ENCODE assay signal across 22 mouse cellular contexts in the genomic region with DNA sequence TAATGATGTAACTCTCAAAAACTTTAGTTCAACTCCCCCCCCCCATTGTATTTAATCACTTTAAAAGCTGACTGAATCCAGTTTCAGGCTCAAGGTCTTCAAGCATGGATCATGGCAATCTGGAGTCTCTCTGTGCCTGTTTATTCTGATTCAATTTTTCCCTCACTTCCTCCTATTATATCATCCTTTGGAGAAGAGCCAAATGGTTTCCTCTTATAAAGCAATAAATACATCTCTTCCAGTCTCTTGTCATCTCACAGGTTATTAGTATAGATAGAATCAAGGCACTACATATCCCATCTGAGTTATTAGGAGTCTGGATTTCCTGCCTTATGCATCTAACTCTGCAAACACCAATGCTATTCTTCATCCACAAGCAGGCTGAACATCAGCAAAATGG.
DNase-seq lines count a peak whose midpoint lies in the region; ATAC-seq and TF ChIP-seq lines count a peak whose summit lies in the region.
"Had no signal": no experiment of that assay in that cellular context is flagged by ENCODE, and none has a peak within 500 bp of the region (broad histone marks: within the 10 kb centered on the region; RNA-seq: fewer than 3 reads in every experiment).

No protein-coding gene starts in this region.

- no peaks in the 10 kb centered on the region for H3K79me2 ChIP-seq in liver, adult 2 months (ENCODE audit: control insufficient read depth, insufficient read depth, low read length)

- no peaks in the 10 kb centered on the region for H3K27me3 ChIP-seq in hindbrain, embryonic 13.5 days
- H3K27me3 ChIP-seq in hindbrain, embryonic 16.5 days (replicated peaks; ENCODE audit: control insufficient read depth, insufficient read depth, low read length) = no peaks in the 10 kb centered on the region
- H3K27me3 ChIP-seq in liver, adult 2 months (ENCODE audit: control insufficient read depth, insufficient read depth, low read length) = no peaks in the 10 kb centered on the region
- H3K27me3 ChIP-seq in liver, embryonic 11.5 days (replicated peaks; ENCODE audit: control insufficient read depth, insufficient read depth, low read length) = no peaks in the 10 kb centered on the region
- H3K27me3 ChIP-seq in stomach, embryonic 14.5 days (ENCODE audit: control insufficient read depth, insufficient read depth, low read length) = no peaks in the 10 kb centered on the region
- H3K27me3 ChIP-seq in stomach, postnatal 0 days (ENCODE audit: control insufficient read depth, insufficient read depth, low read length) = no peaks in the 10 kb centered on the region
- no peaks in the 10 kb centered on the region for H3K27me3 ChIP-seq in stomach, embryonic 16.5 days (ENCODE audit: control insufficient read depth, insufficient read depth, low read length)
- H3K27me3 ChIP-seq: CH12.LX; forebrain, embryonic 12.5 days; liver, embryonic 13.5 days; midbrain, embryonic 15.5 days; neural tube, embryonic 13.5 days had no signal

- H3K9me3 ChIP-seq in hindbrain, embryonic 13.5 days = no peaks in the 10 kb centered on the region
- peaks cover 6% of the 10 kb centered on the region; the same call in 1 of the 2 replicates for H3K9me3 ChIP-seq in hindbrain, embryonic 16.5 days (ENCODE audit: control insufficient read depth, low read length)
- H3K9me3 ChIP-seq in liver, embryonic 11.5 days (ENCODE audit: control insufficient read depth, low read length) = no peaks in the 10 kb centered on the region
- no peaks in the 10 kb centered on the region; the same call in 1 of the 2 replicates for H3K9me3 ChIP-seq in stomach, embryonic 14.5 days (ENCODE audit: control insufficient read depth, low read depth, low read length)
- no peaks in the 10 kb centered on the region for H3K9me3 ChIP-seq in stomach, postnatal 0 days (ENCODE audit: control insufficient read depth, low read length)
- 0 out of 2 replicates have a peak, but pooled peaks cover 3% of the 10 kb centered on the region for H3K9me3 ChIP-seq in stomach, embryonic 16.5 days (replicated peaks; ENCODE audit: control insufficient read depth, low read length)
- H3K9me3 ChIP-seq: liver, embryonic 13.5 days; midbrain, embryonic 15.5 days; neural tube, embryonic 13.5 days had no signal

- TF ChIP-seq POLR2A in liver, adult 2 months (IDR thresholded peaks at IDR 0.05; ENCODE audit: extremely low read depth, insufficient read depth, low read length) = no peak

- no peak overlapping the region for H3K4me2 ChIP-seq in hindbrain, embryonic 13.5 days
- no peak overlapping the region for H3K4me2 ChIP-seq in hindbrain, embryonic 16.5 days (ENCODE audit: low read length)
- no peak overlapping the region for H3K4me2 ChIP-seq in liver, embryonic 11.5 days
- H3K4me2 ChIP-seq in stomach, embryonic 14.5 days (replicated peaks; ENCODE audit: low read depth, low read length) = no peak overlapping the region
- H3K4me2 ChIP-seq in stomach, postnatal 0 days (replicated peaks; ENCODE audit: low read depth) = no peak overlapping the region
- H3K4me2 ChIP-seq in stomach, embryonic 16.5 days (ENCODE audit: low read depth, low read length) = no peak overlapping the region
- H3K4me2 ChIP-seq: forebrain, embryonic 12.5 days; liver, embryonic 13.5 days; midbrain, embryonic 15.5 days; neural tube, embryonic 13.5 days had no signal

- H3K4me3 ChIP-seq in hindbrain, embryonic 13.5 days = no peak overlapping the region
- H3K4me3 ChIP-seq in hindbrain, embryonic 16.5 days (ENCODE audit: low read length) = no peak overlapping the region
- no peak overlapping the region for H3K4me3 ChIP-seq in liver, adult 2 months (ENCODE audit: insufficient read depth, low read depth, low read length)
- H3K4me3 ChIP-seq in liver, embryonic 11.5 days (ENCODE audit: low read depth, low read length) = no peak overlapping the region
- no peak overlapping the region for H3K4me3 ChIP-seq in stomach, embryonic 14.5 days (ENCODE audit: low read depth, low read length)
- H3K4me3 ChIP-seq in stomach, postnatal 0 days (ENCODE audit: low read depth, low read length) = no peak overlapping the region
- no peak overlapping the region for H3K4me3 ChIP-seq in stomach, embryonic 16.5 days (replicated peaks; ENCODE audit: low read length)
- H3K4me3 ChIP-seq: erythroblast, embryonic 14.5 days; forebrain, embryonic 12.5 days; layer of hippocampus, adult 2 months; liver, embryonic 13.5 days; midbrain, embryonic 15.5 days; neural tube, embryonic 13.5 days had no signal

- DNase-seq in liver, adult 2 months (ENCODE audit: extremely low read depth, low read depth, low spot score) = peak; percentile 4
- no peak for DNase-seq in liver, embryonic 11.5 days (ENCODE audit: low spot score)
- no peak for DNase-seq in stomach, postnatal 0 days (ENCODE audit: low spot score)
- DNase-seq in adrenal gland, postnatal 14 days = no peak
- DNase-seq: cerebellum, adult 9-10 months; heart, postnatal 4 days; kidney, adult 18-20 months; kidney, postnatal 25 days; liver, embryonic 13.5 days; right cerebral cortex, adult 18-20 months; right cerebral cortex, postnatal 4 days had no signal

- TF ChIP-seq CTCF in liver, adult 2 months (IDR thresholded peaks at IDR 0.05; ENCODE audit: low read depth, low read length) = no peak
- no peak for TF ChIP-seq CTCF in stomach, postnatal 0 days (IDR thresholded peaks at IDR 0.05; ENCODE audit: low read depth)

- no peak for TF ChIP-seq EP300 in stomach, postnatal 0 days (optimal IDR thresholded peaks at IDR 0.05)

- H3K27ac ChIP-seq in hindbrain, embryonic 13.5 days = no peak overlapping the region
- H3K27ac ChIP-seq in hindbrain, embryonic 16.5 days (ENCODE audit: low read depth, low read length) = no peak overlapping the region
- H3K27ac ChIP-seq in liver, adult 2 months (replicated peaks; ENCODE audit: insufficient read depth, low read depth, low read length) = no peak overlapping the region
- H3K27ac ChIP-seq in liver, embryonic 11.5 days (ENCODE audit: low read depth, low read length) = no peak overlapping the region
- no peak overlapping the region for H3K27ac ChIP-seq in stomach, embryonic 14.5 days (ENCODE audit: low read length)
- H3K27ac ChIP-seq in stomach, postnatal 0 days (replicated peaks) = no peak overlapping the region
- H3K27ac ChIP-seq in stomach, embryonic 16.5 days (ENCODE audit: low read length) = no peak overlapping the region
- H3K27ac ChIP-seq: forebrain, embryonic 12.5 days; layer of hippocampus, adult 2 months; liver, embryonic 13.5 days; midbrain, embryonic 15.5 days; neural tube, embryonic 13.5 days had no signal

- no peaks in the 10 kb centered on the region for H3K4me1 ChIP-seq in hindbrain, embryonic 13.5 days (replicated peaks)
- H3K4me1 ChIP-seq in hindbrain, embryonic 16.5 days (ENCODE audit: control insufficient read depth, insufficient read depth, low read depth, low read length) = no peaks in the 10 kb centered on the region
- H3K4me1 ChIP-seq in liver, adult 2 months (ENCODE audit: control insufficient read depth, insufficient read depth, low read length) = no peaks in the 10 kb centered on the region
- no peaks in the 10 kb centered on the region for H3K4me1 ChIP-seq in liver, embryonic 11.5 days (replicated peaks; ENCODE audit: control insufficient read depth, insufficient read depth, low read length)
- no peaks in the 10 kb centered on the region for H3K4me1 ChIP-seq in stomach, embryonic 14.5 days (ENCODE audit: control insufficient read depth, insufficient read depth, low read length)
- no peaks in the 10 kb centered on the region for H3K4me1 ChIP-seq in stomach, postnatal 0 days (replicated peaks; ENCODE audit: control insufficient read depth, insufficient read depth)
- no peaks in the 10 kb centered on the region for H3K4me1 ChIP-seq in stomach, embryonic 16.5 days (ENCODE audit: control insufficient read depth, insufficient read depth, low read length)
- H3K4me1 ChIP-seq: forebrain, embryonic 12.5 days; liver, embryonic 13.5 days; midbrain, embryonic 15.5 days; neural tube, embryonic 13.5 days had no signal

- ATAC-seq in hindbrain, embryonic 13.5 days (ENCODE audit: low FRiP score) = peak; percentile 46; the same call in 1 of the 2 replicates
- ATAC-seq in hindbrain, embryonic 16.5 days = no peak
- no peak for ATAC-seq in liver, embryonic 11.5 days (replicated peaks; ENCODE audit: low FRiP score)
- peak; percentile 28; the same call in 1 of the 2 replicates for ATAC-seq in stomach, embryonic 14.5 days (ENCODE audit: insufficient number of reproducible peaks, insufficient read depth, low FRiP score, low read depth)
- ATAC-seq in stomach, postnatal 0 days (ENCODE audit: low FRiP score, low TSS enrichment) = no peak
- peak; percentile 53; the same call in 1 of the 2 replicates for ATAC-seq in stomach, embryonic 16.5 days (ENCODE audit: insufficient read depth, low FRiP score)
- ATAC-seq: midbrain, embryonic 15.5 days had no signal

- H3K9ac ChIP-seq in hindbrain, embryonic 13.5 days = no peak overlapping the region
- H3K9ac ChIP-seq in hindbrain, embryonic 16.5 days (ENCODE audit: low read depth, low read length) = no peak overlapping the region
- H3K9ac ChIP-seq in liver, adult 2 months (ENCODE audit: low read depth, low read length) = no peak overlapping the region
- H3K9ac ChIP-seq in liver, embryonic 11.5 days (ENCODE audit: low read depth, low read length) = no peak overlapping the region
- no peak overlapping the region for H3K9ac ChIP-seq in stomach, embryonic 14.5 days (replicated peaks; ENCODE audit: low read depth, low read length)
- H3K9ac ChIP-seq in stomach, postnatal 0 days (ENCODE audit: low read length) = no peak overlapping the region
- no peak overlapping the region for H3K9ac ChIP-seq in stomach, embryonic 16.5 days (ENCODE audit: low read length)
- H3K9ac ChIP-seq: forebrain, embryonic 12.5 days; liver, embryonic 13.5 days; midbrain, embryonic 15.5 days; neural tube, embryonic 13.5 days had no signal

- no peaks in the 10 kb centered on the region for H3K36me3 ChIP-seq in hindbrain, embryonic 13.5 days
- H3K36me3 ChIP-seq in hindbrain, embryonic 16.5 days (ENCODE audit: control insufficient read depth, insufficient read depth, low read length) = no peaks in the 10 kb centered on the region
- H3K36me3 ChIP-seq in liver, adult 2 months (ENCODE audit: control insufficient read depth, insufficient read depth, low read length) = no peaks in the 10 kb centered on the region
- H3K36me3 ChIP-seq in liver, embryonic 11.5 days (ENCODE audit: control insufficient read depth, insufficient read depth, low read length) = no peaks in the 10 kb centered on the region
- H3K36me3 ChIP-seq in stomach, embryonic 14.5 days (ENCODE audit: control insufficient read depth, insufficient read depth, low read length) = no peaks in the 10 kb centered on the region
- no peaks in the 10 kb centered on the region for H3K36me3 ChIP-seq in stomach, postnatal 0 days (ENCODE audit: control insufficient read depth, insufficient read depth, low read length)
- no peaks in the 10 kb centered on the region for H3K36me3 ChIP-seq in stomach, embryonic 16.5 days (ENCODE audit: control insufficient read depth, insufficient read depth, low read length)
- H3K36me3 ChIP-seq: forebrain, embryonic 12.5 days; G1E; liver, embryonic 13.5 days; midbrain, embryonic 15.5 days; neural tube, embryonic 13.5 days had no signal

Comparison
In these comparisons a context has a peak if more than half of its experiments do, and no peak if none do; other contexts are left out.
1. ATAC-seq: peak in hindbrain, embryonic 13.5 days (single experiment), stomach, embryonic 14.5 days (single experiment) and stomach, embryonic 16.5 days (single experiment); none in hindbrain, embryonic 16.5 days (single experiment), liver, embryonic 11.5 days (single experiment) and stomach, postnatal 0 days (single experiment).